Mouse (Mus musculus): ENCODE measurements at regions not wholly inside any gene's neighbourhood (a gene's known extent, or its start where the extent isn't known, plus 50 kb on each side); places are given as distances from the start of the nearest gene placed in this dataset.

- no peak for DNase-seq (ENCODE audit: extremely low spot score)
Measured at GRCm38 (mm10) chr11:66605998-66606397, 80.2 kb upstream of the Shisa6 start.

GRCm38 (mm10) chr11:66606646-66607045, 80.9 kb upstream of the Shisa6 start:
- no peak for DNase-seq (ENCODE audit: extremely low spot score)

- no peak for DNase-seq (ENCODE audit: extremely low spot score)
Measured at GRCm38 (mm10) chr11:66609733-66610132, 84.0 kb upstream of the Shisa6 start.

- DNase-seq (ENCODE audit: extremely low spot score) = peak; percentile 54
Measured at GRCm38 (mm10) chr11:66613150-66613549, 87.4 kb upstream of the Shisa6 start.

DNA sequence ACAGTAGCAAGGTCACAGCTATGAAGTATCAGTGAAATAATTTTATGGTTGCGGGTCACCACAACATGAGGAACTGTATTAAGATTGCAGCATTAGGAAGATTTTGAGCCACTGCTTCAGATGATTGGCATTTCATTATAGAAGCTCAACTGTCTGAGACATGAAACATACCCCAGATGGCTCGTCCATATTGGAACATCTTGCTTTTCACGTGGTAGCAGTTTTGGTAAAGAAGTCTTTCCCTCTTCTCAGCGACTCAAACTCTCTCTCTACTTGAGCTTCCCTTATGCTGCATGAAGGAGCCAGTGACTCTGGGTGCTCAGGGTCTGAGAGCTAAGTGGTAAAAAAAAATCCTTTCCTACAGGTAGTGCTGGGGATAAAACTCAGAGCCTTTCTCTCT, 99.7 kb upstream of the Shisa6 start:
- no peak for DNase-seq (ENCODE audit: extremely low spot score)

DNA sequence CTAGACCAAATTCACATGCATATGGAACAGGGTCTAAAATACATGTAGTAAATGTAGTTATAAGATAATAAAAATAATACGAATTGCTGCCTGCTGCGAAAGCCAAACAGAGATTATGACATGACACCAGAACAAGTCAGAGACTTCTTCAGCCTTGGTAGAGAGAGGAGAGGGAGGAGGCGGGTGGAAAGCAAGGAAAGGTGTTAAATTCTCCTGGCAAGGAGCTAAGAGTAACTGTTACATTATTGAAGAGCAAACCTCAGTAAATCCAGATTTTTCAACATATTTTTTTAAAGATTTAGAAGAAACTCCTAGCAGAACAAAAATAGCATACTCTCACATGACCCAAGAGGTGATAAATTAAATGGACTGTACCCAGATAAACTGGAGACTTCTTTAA, 131.0 kb upstream of the Shisa6 start:
- DNase-seq (ENCODE audit: extremely low spot score) = no peak

DNA sequence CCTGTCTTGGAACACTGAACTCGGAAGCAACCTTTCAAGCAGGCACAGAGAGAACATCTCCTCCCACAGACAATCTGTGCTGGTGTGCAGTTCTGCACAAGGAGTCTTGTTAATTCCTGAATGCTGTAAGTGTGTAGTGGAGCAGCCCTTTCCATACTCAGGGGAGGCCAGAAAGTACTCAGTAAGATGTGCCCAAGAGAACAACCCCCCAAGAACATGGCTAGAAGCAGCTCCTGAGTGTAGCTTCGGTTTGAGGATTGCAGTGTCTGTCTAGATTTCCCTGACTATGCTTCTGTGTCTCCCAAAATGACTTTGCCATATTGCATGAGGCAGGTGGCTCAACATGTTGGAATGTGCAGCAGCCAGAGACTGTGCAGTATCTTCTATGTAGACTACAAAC, 148.8 kb upstream of the Shisa6 start:
- no peak for DNase-seq (ENCODE audit: extremely low spot score)

GRCm38 (mm10) chr11:66680057-66680621, 154.4 kb upstream of the Shisa6 start:
- no peak for DNase-seq (ENCODE audit: extremely low spot score)

DNA sequence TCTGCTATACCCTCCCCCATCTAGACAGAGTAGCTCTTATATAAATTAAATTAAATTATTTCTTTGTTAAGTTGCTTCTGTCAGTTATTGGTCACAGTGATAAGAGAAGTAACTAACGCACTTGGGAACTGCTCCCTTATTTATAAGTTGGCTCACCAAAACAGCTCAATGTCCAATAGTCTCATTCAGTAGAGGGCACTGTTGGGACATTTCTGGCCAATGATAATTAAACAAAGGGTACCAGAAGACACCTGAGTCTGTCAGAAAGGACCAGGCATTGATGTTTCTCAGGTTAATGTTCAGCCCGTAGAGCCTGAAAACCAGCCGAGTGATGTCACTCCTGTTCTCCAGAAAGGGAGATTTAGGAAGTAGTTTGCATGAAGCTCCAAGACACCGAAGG, 156.1 kb upstream of the Shisa6 start:
- no peak for DNase-seq (ENCODE audit: extremely low spot score)

DNA sequence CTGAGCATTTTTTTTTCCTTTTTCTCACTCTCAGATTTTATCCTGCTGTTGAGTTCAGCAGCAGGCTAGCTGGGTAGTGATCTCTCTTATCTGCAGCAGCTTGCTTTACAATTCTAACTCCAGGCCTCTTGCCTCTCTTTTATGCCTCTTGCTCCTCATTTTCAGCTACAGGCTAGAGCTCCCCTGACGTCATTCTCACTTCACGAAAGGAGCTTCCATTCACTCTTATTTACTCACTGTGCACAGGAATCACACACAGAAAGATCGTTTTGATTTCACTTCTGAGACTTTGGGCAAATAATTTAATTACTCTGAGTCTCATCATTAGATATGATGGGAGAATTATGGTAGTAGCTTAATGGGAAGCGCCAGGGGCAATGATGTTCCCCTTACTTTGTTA, 158.4 kb upstream of the Shisa6 start:
- no peak for DNase-seq (ENCODE audit: extremely low spot score)

- no peak for DNase-seq (ENCODE audit: extremely low spot score)
Measured at GRCm38 (mm10) chr11:66694651-66695266, 169.0 kb upstream of the Shisa6 start.

DNA sequence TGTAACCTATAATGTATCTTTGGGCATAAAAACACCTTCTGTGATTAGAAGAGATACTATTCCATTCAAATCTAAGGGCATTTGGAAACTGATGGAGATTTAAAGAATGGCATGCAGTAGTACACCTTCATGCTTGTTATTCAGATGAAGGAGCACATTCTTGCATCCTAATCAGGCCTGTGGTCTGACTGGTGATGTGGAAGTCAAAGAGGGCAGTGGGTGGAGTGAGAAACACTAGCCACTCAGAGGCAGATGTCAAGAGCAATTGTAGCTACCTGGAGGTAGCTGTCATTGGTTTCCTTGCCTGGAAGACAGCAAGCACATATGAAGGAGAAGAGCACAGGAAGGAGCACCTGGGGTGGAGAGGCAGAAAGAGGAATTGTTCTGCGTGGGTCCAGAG, 171.0 kb upstream of the Shisa6 start:
- DNase-seq (ENCODE audit: extremely low spot score) = no peak

DNA sequence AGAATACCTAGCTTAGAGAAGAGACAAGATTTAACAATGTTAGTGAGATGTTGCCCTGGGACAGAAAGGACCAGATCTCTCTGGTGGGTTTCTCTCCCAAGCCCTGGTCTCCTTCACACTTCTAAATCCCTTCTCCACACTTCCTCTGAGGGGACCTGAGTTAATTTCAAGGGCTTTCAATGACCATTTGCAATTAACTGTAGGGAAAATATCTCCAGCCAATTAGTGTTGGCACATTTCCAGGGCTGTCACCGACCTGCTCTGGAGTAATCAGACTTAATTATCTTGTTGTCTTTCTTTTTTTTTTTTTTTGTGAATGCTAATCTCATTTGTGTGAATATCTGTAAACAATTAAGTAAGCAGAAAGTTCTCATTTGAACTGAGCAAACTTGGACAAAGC, 166.3 kb upstream of the Pirt start:
- DNase-seq (ENCODE audit: extremely low spot score) = no peak

DNA sequence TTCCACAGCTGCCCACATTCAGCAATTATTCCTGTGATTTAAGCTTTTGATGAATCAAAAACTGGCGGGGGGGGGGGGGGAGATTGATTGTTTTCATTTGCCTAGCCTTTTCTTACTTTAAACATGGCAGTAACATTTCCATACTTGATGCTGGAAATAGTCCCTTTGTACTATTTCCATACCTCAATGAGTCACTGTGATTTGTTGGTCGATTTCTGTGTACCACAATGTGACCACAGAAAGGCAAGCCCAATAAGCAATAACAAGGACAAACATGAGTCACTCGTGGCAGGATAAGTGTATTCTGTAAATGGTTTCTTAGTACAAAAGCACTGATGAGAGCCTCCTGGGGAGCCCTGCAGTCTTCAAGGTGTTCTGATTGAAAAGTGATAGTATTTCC, 121.8 kb upstream of the Pirt start:
- no peak for DNase-seq (ENCODE audit: extremely low spot score)

DNA sequence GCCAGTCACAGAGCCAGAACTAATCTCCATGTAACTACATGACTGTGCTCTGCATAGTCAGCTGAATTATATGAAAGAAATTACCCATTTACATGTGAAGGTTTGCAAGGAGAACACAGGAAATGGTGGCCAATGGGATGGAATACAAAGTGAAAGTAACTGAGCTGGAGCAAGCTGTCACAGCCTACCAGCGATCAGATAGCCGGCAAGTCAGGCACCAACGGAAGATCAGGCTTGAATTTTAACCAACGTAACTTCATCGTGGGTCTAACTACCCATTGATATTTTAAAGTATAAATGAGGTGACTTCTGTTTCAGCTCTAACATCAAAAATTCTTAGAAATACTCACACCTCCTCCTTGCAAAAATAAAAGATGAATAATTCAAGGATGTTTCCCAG, 104.9 kb upstream of the Pirt start:
- no peak for DNase-seq (ENCODE audit: extremely low spot score)

DNA sequence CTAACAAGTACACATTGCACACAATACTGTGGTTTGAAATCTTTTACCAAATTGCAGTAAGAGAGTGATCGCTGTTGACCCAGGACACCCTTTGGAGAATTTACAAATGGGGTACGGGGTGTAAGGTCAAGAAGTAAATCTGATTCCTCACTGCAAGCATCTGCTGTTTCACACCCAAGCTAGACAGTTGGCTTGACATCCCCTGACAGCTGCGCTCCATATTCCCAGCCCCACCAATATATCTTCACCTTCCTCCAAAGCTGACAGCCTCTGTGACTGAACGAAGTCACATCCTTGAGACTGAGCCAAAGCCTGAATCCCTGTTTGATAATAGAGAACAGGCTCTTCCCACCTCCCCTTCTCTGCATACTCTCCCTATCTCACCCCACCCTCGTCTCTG, 98.5 kb upstream of the Pirt start:
- DNase-seq (ENCODE audit: extremely low spot score) = no peak

DNA sequence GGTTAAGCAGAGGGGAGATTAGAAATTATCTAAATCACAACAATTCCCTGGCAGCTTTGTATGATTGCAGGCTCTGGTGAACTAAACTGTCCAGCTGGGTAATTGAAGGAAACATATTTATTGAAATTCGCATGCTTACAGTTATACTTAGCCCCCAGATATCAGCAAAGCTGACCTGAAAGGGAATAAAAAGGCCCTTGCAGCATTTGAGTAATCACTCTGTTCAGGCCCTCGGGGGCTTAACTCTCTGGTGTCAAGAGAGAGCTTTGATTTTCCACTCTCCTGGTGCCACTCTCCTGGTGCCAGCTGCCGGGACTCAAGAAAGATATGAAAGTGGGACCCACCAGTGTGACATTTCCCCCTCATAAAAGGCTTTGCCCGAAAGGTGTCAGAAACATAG, 98.0 kb upstream of the Pirt start:
- DNase-seq (ENCODE audit: extremely low spot score) = no peak

DNA sequence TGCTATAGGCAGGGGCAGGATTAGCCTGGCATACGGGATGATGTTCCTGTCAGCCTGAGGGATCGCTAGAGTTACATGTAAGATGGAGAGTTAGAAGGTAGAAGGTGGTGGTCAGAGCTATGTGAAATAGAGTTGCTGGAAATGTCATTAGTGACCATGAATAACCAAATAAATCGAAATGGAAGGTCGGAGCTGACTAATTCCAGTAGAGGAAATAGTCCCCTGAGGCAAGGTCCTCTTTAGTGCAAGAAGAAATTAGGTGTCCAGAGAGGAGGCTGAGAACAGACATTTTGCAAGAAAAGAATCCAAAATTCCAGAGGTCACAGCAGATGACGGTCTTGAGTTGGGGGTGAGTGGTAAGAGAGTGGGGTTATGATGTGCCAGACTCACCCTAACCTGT, 75.9 kb upstream of the Pirt start:
- DNase-seq (ENCODE audit: extremely low spot score) = no peak

GRCm38 (mm10) chr11:66836633-66837380, 75.0 kb upstream of the Pirt start:
- no peak for DNase-seq (ENCODE audit: extremely low spot score)

DNA sequence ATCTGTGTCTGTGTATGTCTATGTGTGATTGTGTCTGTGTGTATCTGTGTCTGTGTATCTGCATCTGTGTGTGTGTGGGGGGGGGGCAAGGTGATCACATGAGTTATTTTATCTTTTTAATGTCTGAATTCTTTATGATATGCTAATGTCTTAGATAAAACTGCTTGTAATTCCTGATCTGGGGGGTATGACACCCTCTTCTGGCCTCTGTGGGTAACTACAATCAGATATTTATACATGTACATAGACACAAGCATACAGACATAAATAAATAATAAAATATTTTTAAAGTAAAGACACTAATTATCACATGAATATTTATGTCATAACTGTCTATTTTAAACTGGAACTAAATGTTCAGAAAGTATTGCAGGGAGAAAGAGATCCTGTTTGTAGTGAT, 66.5 kb upstream of the Pirt start:
- no peak for DNase-seq (ENCODE audit: extremely low spot score)

DNA sequence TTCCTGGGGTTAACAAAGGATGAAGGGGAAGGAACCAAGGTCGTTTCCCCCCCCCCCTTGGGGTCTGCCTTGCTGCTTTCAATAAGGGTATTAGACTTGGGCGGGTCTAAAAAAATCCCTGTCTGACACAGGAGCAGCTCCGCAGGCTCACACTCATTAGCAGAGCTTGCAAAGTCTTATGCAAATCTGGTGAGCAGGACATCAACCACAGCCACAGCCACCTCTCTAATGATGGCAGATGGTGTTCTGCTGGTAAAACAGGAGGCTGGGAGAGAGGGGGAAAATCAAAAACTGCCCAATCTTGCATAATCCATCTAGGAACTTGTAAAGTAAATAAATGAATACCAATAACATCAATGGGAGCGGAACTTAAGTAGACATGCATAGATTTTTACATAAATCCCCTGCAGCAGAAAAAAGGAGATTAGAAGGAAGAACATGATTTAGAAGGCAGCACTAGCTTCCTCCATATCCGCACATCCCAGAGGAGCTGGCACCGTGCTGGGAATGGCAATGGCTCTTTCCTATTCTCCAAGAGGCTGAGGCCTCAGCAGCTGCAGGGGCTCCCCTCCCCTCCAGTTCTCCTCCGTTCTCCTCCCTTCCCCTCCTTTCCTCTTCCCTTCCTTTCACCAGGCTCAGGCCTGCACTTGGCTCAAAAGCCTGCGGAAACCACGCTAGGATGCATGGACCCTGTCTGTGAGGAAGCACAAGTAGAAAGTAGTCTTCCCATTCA, 65.6 kb upstream of the Pirt start:
- DNase-seq (ENCODE audit: extremely low spot score) = no peak
